Mouse (Mus musculus) retina, postnatal 7 days (tissue): ENCODE data around the gene Myo5a.
"Not testable (repeated sequence)": the region's sequence is repeated elsewhere in the genome, so short reads cannot be mapped to it uniquely, and the experiment has no call there.

ENCODE experiments used
- DNase-seq: peaks from one replicate; pipeline ENCODE4 v3.0.0-alpha.2; 2012; ENCODE audit warnings: low read depth, low spot score

The Myo5a gene

DNA sequence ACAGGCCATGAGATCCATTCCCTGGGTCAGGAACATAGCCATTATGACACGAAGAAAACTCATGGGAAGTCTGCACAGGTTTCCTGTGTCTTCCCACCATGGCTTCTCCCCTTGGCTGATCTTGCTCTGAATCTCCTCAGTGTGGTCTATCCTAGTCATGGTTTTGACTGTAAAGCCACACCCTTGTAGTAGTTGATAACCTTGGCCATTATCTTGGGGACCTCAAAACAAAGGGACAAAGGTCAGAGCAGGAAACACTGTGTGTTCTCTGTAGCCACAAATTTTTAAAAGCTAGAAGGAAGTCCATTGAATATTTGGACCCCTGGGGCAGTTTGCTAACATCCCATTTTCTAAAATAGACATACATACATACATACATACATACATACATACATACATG, 177.5 kb downstream of the Myo5a start:
- DNase-seq: no peak

DNA sequence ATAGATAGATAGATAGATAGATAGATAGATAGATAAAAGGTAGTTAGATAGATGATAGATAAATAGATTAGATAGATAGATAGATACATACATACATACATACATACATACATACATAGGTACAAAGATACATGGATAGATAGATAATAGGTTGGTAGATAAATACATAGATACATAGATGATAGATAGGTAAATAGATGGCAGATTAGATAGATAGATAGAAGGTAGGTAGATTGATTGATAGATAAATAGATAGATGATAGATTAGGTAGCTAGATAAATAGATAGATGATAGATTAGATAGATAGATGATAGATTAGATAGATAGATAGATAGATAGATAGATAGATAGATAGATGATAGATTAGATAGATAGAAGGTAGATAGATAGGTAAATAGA, 178.1 kb downstream of the Myo5a start:
- DNase-seq: no peak

DNA sequence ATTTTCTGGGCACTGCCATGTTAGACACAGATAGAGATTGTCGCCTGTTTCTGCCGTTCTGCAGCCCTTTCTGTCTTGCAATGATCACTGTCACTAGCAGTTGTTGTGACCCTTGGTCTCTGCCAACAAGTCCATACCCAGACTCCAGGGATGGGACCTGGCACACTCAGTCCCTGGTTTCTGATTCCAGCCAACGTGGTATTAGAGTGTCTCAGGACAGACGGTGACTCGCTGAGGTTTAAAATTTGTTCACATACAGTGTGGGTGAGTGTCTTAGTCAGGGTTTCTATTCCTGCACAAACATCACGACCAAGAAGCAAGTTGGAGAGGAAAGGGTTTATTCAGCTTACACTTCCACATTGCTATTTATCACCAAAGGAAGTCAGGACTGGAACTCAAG, 182.3 kb downstream of the Myo5a start:
- DNase-seq: not testable (repeated sequence)

DNA sequence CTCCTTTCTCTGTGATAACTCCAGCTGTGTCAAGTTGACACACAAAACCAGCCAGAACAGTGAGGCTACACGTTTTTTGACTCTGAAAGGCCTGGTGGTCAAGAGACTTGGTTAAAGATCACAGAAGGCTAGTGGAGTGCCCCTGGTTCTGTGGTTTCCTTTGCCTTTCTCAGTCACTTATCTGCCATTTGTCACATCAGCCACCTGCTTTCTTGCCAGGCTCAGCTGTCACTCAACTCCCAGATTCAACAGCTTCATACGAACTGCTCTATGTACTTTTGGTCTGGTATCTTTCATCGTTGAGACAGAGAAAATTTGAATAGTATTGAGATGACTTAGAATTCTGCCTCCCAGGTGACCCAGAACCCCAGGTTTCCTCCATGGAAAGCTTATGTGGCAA, 183.0 kb downstream of the Myo5a start:
- no peak for DNase-seq

DNA sequence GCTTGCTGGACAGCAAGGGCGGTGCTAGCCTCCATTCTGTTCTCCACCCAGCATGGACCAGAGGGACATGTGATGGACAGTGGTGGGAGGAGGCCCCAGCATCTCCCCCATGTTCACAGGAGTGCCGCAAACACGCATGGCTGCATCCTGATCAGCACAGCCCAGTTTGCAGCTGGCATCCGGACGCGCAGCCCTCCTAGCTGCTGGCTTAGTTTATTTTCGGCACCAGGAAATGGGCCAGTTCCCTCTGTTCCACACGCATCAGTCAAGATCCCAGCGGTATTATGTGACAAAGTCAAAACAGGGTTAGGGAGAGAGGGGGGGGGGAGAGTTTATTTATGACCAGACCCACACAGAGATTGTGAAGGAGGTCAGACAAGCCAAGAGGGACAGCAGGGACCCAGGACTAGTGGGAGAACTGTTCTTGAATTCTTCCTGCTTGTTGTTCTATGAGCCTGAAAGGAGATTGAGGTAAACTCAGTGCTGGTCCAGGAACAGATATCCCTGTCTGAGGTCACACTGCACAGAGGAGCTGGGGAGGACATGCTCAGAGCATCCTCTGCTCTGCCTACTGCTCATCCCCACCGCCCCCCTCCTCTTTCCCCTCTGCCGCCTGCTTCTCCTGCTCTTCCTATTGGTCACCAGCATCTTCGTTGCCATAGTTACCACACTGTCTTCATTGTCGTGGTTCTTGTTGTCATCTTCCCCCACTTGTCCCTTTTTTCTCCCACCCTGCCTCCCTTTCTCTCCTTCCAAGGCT, 183.6 kb downstream of the Myo5a start:
- DNase-seq: no peak

DNA sequence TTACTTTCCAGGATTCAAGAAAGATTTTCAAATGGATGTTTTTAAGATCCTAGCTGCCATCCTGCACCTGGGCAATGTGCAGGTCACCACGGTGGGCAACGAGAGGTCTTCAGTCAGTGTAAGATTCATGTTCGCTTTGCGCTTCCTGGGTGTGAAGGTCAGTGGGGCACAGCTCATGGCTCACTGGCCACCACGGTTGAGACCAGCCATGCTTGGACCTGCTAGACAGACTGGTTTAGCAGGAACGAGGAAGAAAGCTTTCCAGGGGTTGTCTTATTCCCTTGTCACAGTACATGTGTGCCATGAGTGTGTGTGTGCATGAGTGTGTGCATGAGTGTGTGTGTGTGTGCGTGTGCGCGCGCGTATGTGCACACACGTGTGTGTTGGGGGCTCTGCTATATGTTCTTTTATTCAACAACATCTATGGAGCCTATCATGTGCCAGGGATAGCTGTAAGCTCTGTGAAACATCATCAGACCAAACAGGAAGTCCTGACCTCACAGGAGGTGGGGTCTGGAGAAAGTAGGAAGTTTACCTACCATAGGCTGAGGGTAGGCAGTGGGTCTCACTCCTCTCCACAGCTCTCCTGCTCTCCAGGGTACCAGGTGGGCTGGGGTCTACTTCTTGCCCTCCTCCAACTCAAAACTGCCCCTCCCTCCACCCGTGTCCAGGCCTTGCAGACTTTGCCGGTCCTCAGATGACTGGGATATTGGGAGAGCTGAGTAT, 185.2 kb downstream of the Myo5a start:
- DNase-seq: no peak

DNA sequence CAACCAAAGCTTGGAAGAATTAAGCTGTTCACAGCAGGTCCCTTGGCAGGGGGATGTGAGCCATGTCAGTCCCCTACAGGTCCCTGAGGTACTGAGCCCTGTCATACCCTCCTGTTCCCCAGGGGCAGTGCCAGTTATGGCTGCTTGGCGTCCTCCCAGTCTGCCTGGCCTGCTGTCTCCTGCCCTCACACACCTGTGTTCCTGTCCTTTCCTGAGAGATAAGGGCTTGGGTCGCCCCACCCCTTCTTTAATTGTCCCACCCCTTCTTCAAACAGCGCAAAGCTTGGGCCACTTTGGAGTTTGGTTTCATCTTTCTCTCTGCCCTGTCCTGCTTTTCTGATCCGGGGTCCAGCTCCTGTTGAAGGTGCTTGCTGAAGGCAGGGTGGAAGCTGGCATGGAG, 188.0 kb downstream of the Myo5a start:
- no peak for DNase-seq

DNA sequence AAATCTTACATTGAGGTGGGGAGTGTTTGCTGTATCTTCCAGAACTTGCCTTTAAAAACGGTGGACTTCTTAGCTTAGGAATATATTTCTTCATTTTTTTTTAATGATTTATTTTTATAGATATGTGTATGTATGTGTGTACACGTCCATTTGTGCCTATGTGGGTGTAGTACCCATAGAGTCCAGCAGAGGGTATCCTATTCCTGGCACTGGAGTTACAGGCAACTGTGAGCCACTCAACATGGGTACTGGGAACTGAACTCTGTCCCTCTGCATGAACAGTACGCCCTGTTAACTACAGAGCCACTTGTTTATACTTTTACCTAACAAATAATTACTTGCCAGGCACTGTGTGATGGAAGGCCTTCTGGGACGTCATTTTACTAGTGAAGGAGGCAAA, 188.8 kb downstream of the Myo5a start:
- DNase-seq: no peak

DNA sequence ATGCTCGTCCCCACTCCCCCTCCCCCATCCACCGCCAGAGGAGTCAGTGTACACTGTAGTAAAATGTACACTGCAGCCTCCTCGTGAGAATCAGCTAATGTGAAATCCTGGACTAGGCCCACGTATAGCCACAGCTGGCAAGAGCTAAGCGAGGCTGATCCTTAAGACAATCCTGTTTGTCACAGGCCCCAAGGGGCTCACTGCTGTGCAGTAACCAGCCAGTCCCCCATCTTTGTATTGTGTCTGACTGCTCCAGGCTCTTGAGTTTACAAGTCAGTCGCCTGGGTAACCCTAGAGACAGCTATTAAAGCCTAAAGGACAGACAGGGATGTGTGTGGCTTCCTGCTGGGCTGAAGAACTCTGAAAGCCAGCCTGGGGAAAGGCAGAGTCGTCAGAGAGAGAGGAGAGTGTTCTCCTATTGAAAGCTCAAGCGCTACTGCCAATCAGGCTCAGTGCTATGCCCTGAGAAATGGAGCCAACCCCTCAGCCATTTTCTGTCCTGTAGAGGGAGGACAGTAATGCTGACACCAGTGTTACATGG, 190.6 kb downstream of the Myo5a start:
- no peak for DNase-seq

DNA sequence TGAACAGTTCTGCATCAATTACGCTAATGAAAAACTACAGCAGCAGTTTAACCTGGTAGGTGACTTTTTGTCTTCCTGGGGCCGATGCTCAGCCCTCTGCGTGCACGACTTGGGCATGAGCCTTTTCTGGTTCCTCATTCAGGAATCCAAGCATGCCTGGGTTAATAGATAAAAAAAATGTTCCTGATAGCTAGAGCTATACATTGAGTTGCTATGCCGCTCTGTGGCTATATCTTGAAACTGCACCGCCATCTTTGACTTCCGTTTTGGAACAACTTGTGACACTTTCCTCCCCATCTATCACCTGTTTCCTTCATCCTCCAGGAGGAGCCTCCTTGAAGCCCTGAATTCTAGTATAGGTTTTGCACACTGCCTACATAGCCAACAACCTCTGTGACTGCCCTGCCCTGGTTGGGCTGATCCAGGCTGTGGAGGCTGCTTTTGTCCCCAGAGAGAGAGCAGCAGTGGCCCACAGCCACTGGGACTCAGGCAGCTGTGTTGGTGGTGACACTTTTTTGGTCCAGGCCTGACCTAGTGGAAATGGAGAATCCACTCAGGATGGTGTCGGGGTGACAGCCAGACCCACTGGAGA, 191.5 kb downstream of the Myo5a start:
- DNase-seq: no peak

DNA sequence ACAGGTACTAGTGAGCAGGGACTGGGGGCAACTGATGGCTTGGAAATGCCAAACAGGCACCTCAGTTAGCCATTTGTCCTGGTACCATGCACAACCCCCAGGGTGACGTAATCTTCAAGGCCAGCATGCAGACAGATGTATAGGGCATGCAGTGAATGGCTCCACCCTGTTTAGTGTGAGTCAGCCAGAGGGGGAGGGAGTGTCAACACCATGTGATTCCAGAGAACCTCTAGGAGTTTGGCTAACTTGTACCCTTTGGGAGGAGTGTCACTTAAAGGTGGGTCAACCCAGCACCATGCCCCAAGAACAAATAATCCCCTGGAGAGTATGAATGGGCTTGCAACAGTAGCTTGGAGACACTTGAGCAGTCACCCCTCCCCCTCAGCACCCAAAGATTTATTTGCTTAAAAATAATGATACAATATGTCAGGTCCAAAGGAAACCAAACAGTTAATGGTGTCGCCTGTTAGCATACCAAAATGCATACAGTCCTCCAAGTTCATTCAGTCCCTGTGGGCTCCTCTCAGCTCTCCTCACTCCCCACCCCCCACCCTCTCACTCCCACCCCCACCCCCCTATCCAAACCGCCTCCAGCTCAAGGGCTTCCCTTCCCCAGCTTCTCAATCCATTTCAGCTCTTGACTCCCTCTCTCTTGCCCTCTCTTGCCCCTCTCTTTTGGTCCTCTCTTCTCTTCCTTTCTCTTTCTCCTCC, 193.3 kb downstream of the Myo5a start:
- DNase-seq: no peak

DNA sequence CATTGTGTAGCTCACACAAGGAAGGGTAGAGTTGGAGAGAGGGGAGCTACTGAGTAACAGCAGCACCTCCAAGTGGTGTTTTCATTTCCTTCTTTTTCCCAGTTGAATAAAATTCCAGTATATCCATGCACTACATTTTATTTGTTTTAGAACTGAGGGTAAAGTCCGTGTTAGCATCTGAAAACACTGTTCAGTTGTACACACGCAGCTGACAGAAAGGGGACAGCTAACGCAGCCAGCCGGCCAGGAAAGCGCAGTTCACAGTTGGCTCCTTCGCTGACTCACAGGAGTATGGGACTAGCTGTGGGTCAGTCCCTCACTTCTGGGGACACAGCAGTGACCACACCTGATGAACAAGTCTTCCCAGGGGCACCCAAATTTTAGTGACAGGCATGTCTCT, 196.3 kb downstream of the Myo5a start:
- no peak for DNase-seq

DNA sequence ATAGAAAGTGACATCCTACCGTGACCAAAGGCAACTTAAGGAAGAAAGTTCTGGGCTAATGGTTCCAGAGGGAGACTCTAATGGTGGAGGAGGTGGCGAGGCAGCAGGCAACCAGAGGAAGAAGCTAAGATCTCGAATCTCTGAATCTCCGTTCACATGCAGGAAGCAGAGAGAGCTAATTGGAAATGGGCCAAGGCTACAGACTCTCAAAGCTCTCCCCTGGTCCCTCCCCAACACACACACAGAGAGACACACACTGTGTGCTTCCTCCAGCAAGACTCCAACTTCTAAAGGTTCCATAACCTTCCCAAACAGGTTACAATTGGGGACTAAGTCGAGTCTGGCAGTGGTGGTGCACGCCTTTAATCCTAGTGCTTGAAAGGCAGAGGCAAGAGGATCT, 199.6 kb downstream of the Myo5a start:
- DNase-seq: no peak

DNA sequence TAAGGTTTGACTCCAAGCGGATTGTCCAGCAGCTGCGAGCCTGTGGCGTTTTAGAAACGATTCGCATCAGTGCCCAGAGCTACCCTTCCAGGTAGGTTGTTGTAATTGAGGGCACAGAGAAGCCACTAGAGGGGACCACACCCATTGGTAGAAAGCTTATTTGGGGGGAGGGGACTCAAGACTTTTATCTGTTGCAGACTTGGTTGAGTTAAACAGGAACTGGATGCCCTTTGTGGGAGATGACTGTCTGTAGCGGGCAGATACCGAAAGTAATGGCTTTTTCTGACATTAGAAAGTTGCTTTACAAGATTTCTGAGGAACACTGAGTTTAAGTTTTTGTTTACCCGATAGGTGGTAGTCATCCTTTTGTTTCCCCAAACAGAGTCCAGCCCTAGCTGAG, 200.7 kb downstream of the Myo5a start:
- no peak for DNase-seq
